Mouse (Mus musculus): Measurements from ENCODE around the gene Skp1a. TPM values are rescaled to one million over a fixed set of nuclear protein-coding genes. Genes with fewer than 3 reads are reported as not detected.

The Skp1a gene
- polyA plus RNA-seq, 1 experiment from 2014 or later: 1,177 TPM

GRCm38 (mm10) chr11:52234509-52234908, 2.7 kb downstream of the Skp1a start:
- DNase-seq (ENCODE audit: low spot score) (no peak), ATAC-seq (replicated peaks; ENCODE audit: insufficient number of reproducible peaks, low FRiP score, low TSS enrichment, low read depth) (no peak)
- no peaks in the 10 kb centered on the region for H3K27me3 ChIP-seq (ENCODE audit: control insufficient read depth, insufficient read depth, low read length)
- no peaks in the 10 kb centered on the region for H3K9me3 ChIP-seq (replicated peaks; ENCODE audit: control insufficient read depth, low read length)
- H3K4me3 ChIP-seq (ENCODE audit: low read depth, low read length): no peak overlapping the region
- no peak overlapping the region for H3K4me2 ChIP-seq (ENCODE audit: low read depth, low read length)
- 0 out of 2 replicates have a peak, but pooled peaks cover 3% of the 10 kb centered on the region for H3K4me1 ChIP-seq (ENCODE audit: control insufficient read depth, insufficient read depth, low read length)
- H3K36me3 ChIP-seq (replicated peaks; ENCODE audit: control insufficient read depth, insufficient read depth, low read depth, low read length): no peaks in the 10 kb centered on the region; the same call in 1 of the 2 replicates
- H3K9ac ChIP-seq (replicated peaks; ENCODE audit: low read length): no peak overlapping the region
- no peak overlapping the region for H3K27ac ChIP-seq (replicated peaks; ENCODE audit: low read depth, low read length)

- Histone ChIP-seq H3K9me3 (replicated peaks; ENCODE audit: control insufficient read depth, low read length) (no peaks in the 10 kb centered on the region), H3K27ac (replicated peaks; ENCODE audit: low read depth, low read length) (no peak overlapping the region), H3K9ac (replicated peaks; ENCODE audit: low read length) (no peak overlapping the region), H3K27me3 (ENCODE audit: control insufficient read depth, insufficient read depth, low read length) (no peaks in the 10 kb centered on the region), H3K4me1 (ENCODE audit: control insufficient read depth, insufficient read depth, low read length) (no peaks in the 10 kb centered on the region), H3K4me2 (ENCODE audit: low read depth, low read length) (no peak overlapping the region), H3K36me3 (replicated peaks; ENCODE audit: control insufficient read depth, insufficient read depth, low read depth, low read length) (no peaks in the 10 kb centered on the region; the same call in none of the 2 replicates), H3K4me3 (ENCODE audit: low read depth, low read length) (no peak overlapping the region)
- ATAC-seq (replicated peaks; ENCODE audit: insufficient number of reproducible peaks, low FRiP score, low TSS enrichment, low read depth) (no peak), DNase-seq (ENCODE audit: low spot score) (no peak)
- 90% methylated on average over 4 of the region's 4 CpGs for WGBS
These were observed 9.2 kb downstream of the Skp1a start for GRCm38 (mm10) chr11:52240898-52241542.

GRCm38 (mm10) chr11:52249452-52249851, 17.7 kb downstream of the Skp1a start:
- Histone ChIP-seq H3K4me2 (ENCODE audit: low read depth, low read length) (no peak overlapping the region), H3K27me3 (ENCODE audit: control insufficient read depth, insufficient read depth, low read length) (no peaks in the 10 kb centered on the region), H3K27ac (replicated peaks; ENCODE audit: low read depth, low read length) (no peak overlapping the region), H3K9ac (replicated peaks; ENCODE audit: low read length) (no peak overlapping the region), H3K4me1 (ENCODE audit: control insufficient read depth, insufficient read depth, low read length) (no peaks in the 10 kb centered on the region), H3K4me3 (ENCODE audit: low read depth, low read length) (no peak overlapping the region), H3K36me3 (replicated peaks; ENCODE audit: control insufficient read depth, insufficient read depth, low read depth, low read length) (no peaks in the 10 kb centered on the region), H3K9me3 (replicated peaks; ENCODE audit: control insufficient read depth, low read length) (no peaks in the 10 kb centered on the region)
- 91% methylated on average over 2 of the region's 2 CpGs for WGBS
- ATAC-seq (replicated peaks; ENCODE audit: insufficient number of reproducible peaks, low FRiP score, low TSS enrichment, low read depth): no peak
- no peak for DNase-seq (ENCODE audit: low spot score)

- H3K9me3 ChIP-seq (replicated peaks; ENCODE audit: control insufficient read depth, low read length): no peaks in the 10 kb centered on the region
- no peaks in the 10 kb centered on the region for H3K27me3 ChIP-seq (ENCODE audit: control insufficient read depth, insufficient read depth, low read length)
- no peak overlapping the region for H3K9ac ChIP-seq (replicated peaks; ENCODE audit: low read length)
- H3K4me2 ChIP-seq (ENCODE audit: low read depth, low read length): no peak overlapping the region
- WGBS: 75% methylated on average over 5 of the region's 5 CpGs
- no peak overlapping the region for H3K4me3 ChIP-seq (ENCODE audit: low read depth, low read length)
- ATAC-seq (replicated peaks; ENCODE audit: insufficient number of reproducible peaks, low FRiP score, low TSS enrichment, low read depth) (no peak), DNase-seq (ENCODE audit: low spot score) (no peak)
- H3K36me3 ChIP-seq (replicated peaks; ENCODE audit: control insufficient read depth, insufficient read depth, low read depth, low read length): no peaks in the 10 kb centered on the region
- no peak overlapping the region for H3K27ac ChIP-seq (replicated peaks; ENCODE audit: low read depth, low read length)
- no peaks in the 10 kb centered on the region for H3K4me1 ChIP-seq (ENCODE audit: control insufficient read depth, insufficient read depth, low read length)
These were observed 20.0 kb downstream of the Skp1a start for GRCm38 (mm10) chr11:52251770-52252169.

- DNase-seq (ENCODE audit: low spot score): no peak
- ATAC-seq (replicated peaks; ENCODE audit: insufficient number of reproducible peaks, low FRiP score, low TSS enrichment, low read depth): no peak
- H3K27ac ChIP-seq (replicated peaks; ENCODE audit: low read depth, low read length): no peak overlapping the region
- no peaks in the 10 kb centered on the region for H3K9me3 ChIP-seq (replicated peaks; ENCODE audit: control insufficient read depth, low read length)
- H3K4me1 ChIP-seq (ENCODE audit: control insufficient read depth, insufficient read depth, low read length): no peaks in the 10 kb centered on the region
- H3K36me3 ChIP-seq (replicated peaks; ENCODE audit: control insufficient read depth, insufficient read depth, low read depth, low read length): no peaks in the 10 kb centered on the region
- no peak overlapping the region for H3K4me3 ChIP-seq (ENCODE audit: low read depth, low read length)
- H3K4me2 ChIP-seq (ENCODE audit: low read depth, low read length): no peak overlapping the region
- H3K27me3 ChIP-seq (ENCODE audit: control insufficient read depth, insufficient read depth, low read length): no peaks in the 10 kb centered on the region
- no peak overlapping the region for H3K9ac ChIP-seq (replicated peaks; ENCODE audit: low read length)
- WGBS: 82% methylated on average over 1 of the region's 1 CpGs
These were observed 20.9 kb downstream of the Skp1a start for GRCm38 (mm10) chr11:52252692-52253091.

GRCm38 (mm10) chr11:52253674-52254375, 22.0 kb downstream of the Skp1a start:
- peak; percentile 81 for DNase-seq (ENCODE audit: low spot score)
- H3K9ac ChIP-seq (replicated peaks; ENCODE audit: low read length): no peak overlapping the region
- H3K4me2 ChIP-seq (ENCODE audit: low read depth, low read length): no peak overlapping the region
- no peak overlapping the region for H3K27ac ChIP-seq (replicated peaks; ENCODE audit: low read depth, low read length)
- H3K27me3 ChIP-seq (ENCODE audit: control insufficient read depth, insufficient read depth, low read length): no peaks in the 10 kb centered on the region
- WGBS: 70% methylated on average over 11 of the region's 11 CpGs
- ATAC-seq (replicated peaks; ENCODE audit: insufficient number of reproducible peaks, low FRiP score, low TSS enrichment, low read depth): peak; percentile 64; the same call in 1 of the 2 replicates
- H3K36me3 ChIP-seq (replicated peaks; ENCODE audit: control insufficient read depth, insufficient read depth, low read depth, low read length): no peaks in the 10 kb centered on the region
- no peak overlapping the region for H3K4me3 ChIP-seq (ENCODE audit: low read depth, low read length)
- no peaks in the 10 kb centered on the region for H3K4me1 ChIP-seq (ENCODE audit: control insufficient read depth, insufficient read depth, low read length)
- H3K9me3 ChIP-seq (replicated peaks; ENCODE audit: control insufficient read depth, low read length): no peaks in the 10 kb centered on the region

- Histone ChIP-seq H3K4me1 (ENCODE audit: control insufficient read depth, insufficient read depth, low read length) (no peaks in the 10 kb centered on the region), H3K4me2 (ENCODE audit: low read depth, low read length) (no peak overlapping the region), H3K36me3 (replicated peaks; ENCODE audit: control insufficient read depth, insufficient read depth, low read depth, low read length) (no peaks in the 10 kb centered on the region), H3K27me3 (ENCODE audit: control insufficient read depth, insufficient read depth, low read length) (no peaks in the 10 kb centered on the region), H3K9me3 (replicated peaks; ENCODE audit: control insufficient read depth, low read length) (no peaks in the 10 kb centered on the region), H3K9ac (replicated peaks; ENCODE audit: low read length) (no peak overlapping the region), H3K4me3 (ENCODE audit: low read depth, low read length) (no peak overlapping the region), H3K27ac (replicated peaks; ENCODE audit: low read depth, low read length) (no peak overlapping the region)
- no peak for ATAC-seq (replicated peaks; ENCODE audit: insufficient number of reproducible peaks, low FRiP score, low TSS enrichment, low read depth)
- 87% methylated on average over 8 of the region's 8 CpGs for WGBS
- DNase-seq (ENCODE audit: low spot score): no peak
These were observed 23.3 kb downstream of the Skp1a start for GRCm38 (mm10) chr11:52255077-52255476.

- no peaks in the 10 kb centered on the region for H3K27me3 ChIP-seq (ENCODE audit: control insufficient read depth, insufficient read depth, low read length)
- H3K4me2 ChIP-seq (ENCODE audit: low read depth, low read length): no peak overlapping the region
- no peaks in the 10 kb centered on the region for H3K4me1 ChIP-seq (ENCODE audit: control insufficient read depth, insufficient read depth, low read length)
- H3K27ac ChIP-seq (replicated peaks; ENCODE audit: low read depth, low read length): no peak overlapping the region
- DNase-seq (ENCODE audit: low spot score) (no peak), ATAC-seq (replicated peaks; ENCODE audit: insufficient number of reproducible peaks, low FRiP score, low TSS enrichment, low read depth) (no peak)
- no peak overlapping the region for H3K9ac ChIP-seq (replicated peaks; ENCODE audit: low read length)
- 93% methylated on average over 3 of the region's 3 CpGs for WGBS
- H3K9me3 ChIP-seq (replicated peaks; ENCODE audit: control insufficient read depth, low read length): no peaks in the 10 kb centered on the region
- H3K4me3 ChIP-seq (ENCODE audit: low read depth, low read length): no peak overlapping the region
- H3K36me3 ChIP-seq (replicated peaks; ENCODE audit: control insufficient read depth, insufficient read depth, low read depth, low read length): no peaks in the 10 kb centered on the region
These were observed 25.6 kb downstream of the Skp1a start for GRCm38 (mm10) chr11:52257376-52257775.
